Mouse (Mus musculus) myocyte (in vitro differentiated cells): ENCODE results near the gene Zfp202. TPM values are rescaled to one million over a fixed set of nuclear protein-coding genes. Genes with fewer than 3 reads are reported as not detected.
A peak's percentile ranks its signal among the peaks of the same experiment; 100 is the strongest.

Experiments used
- H3K27me3 ChIP-seq: one replicate; pipeline ENCODE4 v1.6.1; 2011; ENCODE audit not compliant: control insufficient read depth, insufficient read depth, insufficient read length
- H3K36me3 ChIP-seq: one replicate; pipeline ENCODE4 v1.6.1; 2011; ENCODE audit not compliant: control insufficient read depth, insufficient read depth
- H3K4me2 ChIP-seq: one replicate; pipeline ENCODE4 v1.6.1; 2011; ENCODE audit warnings: low read depth, control low read depth
- H3K4me3 ChIP-seq: one replicate; pipeline ENCODE4 v1.5.1; 2011; ENCODE audit warnings: mild to moderate bottlenecking, control low read depth, moderate library complexity
- H3K79me2 ChIP-seq: one replicate; pipeline ENCODE4 v1.6.1; 2011; ENCODE audit not compliant: control insufficient read depth, insufficient read depth
- H3ac ChIP-seq: one replicate; pipeline ENCODE4 v1.6.1; 2011; ENCODE audit not compliant: control insufficient read depth, insufficient read length
- CEBPB ChIP-seq: IDR thresholded peaks from 2 replicates; pipeline ENCODE4 v1.6.1; 2011; ENCODE audit warnings: mild to moderate bottlenecking, moderate library complexity; ENCODE audit not compliant: poor library complexity, insufficient read depth, severe bottlenecking
- E2F4 ChIP-seq: IDR thresholded peaks from one replicate; pipeline ENCODE4 v1.6.1; 2011; ENCODE audit warnings: mild to moderate bottlenecking, control low read depth, moderate library complexity; ENCODE audit not compliant: insufficient read depth
- MAX ChIP-seq: IDR thresholded peaks from one replicate; pipeline ENCODE4 v1.6.1; 2011; ENCODE audit warnings: low read depth, mild to moderate bottlenecking, control low read depth
- MYOD1 ChIP-seq, 3 experiments: IDR thresholded peaks; one replicate each; pipeline ENCODE4 v1.6.1; 2011; ENCODE audit warnings: control low read depth in 2 of 3, low read depth in 2 of 3, mild to moderate bottlenecking in 2 of 3, moderate library complexity in 1 of 3; ENCODE audit not compliant: insufficient read length in 2 of 3, control insufficient read depth in 1 of 3
- MYOG ChIP-seq, 3 experiments: IDR thresholded peaks; one replicate each; pipeline ENCODE4 v1.6.1; 2011; ENCODE audit warnings: control low read depth in 2 of 3, low read depth in 2 of 3, mild to moderate bottlenecking in 2 of 3; ENCODE audit not compliant: insufficient read length in 2 of 3, control insufficient read depth in 1 of 3, insufficient read depth in 1 of 3
- POLR2A ChIP-seq: IDR thresholded peaks from one replicate; pipeline ENCODE4 v1.6.1; 2011; ENCODE audit warnings: low read depth, mild to moderate bottlenecking, control low read depth, moderate library complexity; ENCODE audit not compliant: insufficient read length
- POLR2AphosphoS2 ChIP-seq: IDR thresholded peaks from one replicate; pipeline ENCODE4 v1.6.1; 2011; ENCODE audit warnings: low read depth, control low read depth; ENCODE audit not compliant: insufficient read length
- REST ChIP-seq: IDR thresholded peaks from one replicate; pipeline ENCODE4 v1.6.1; 2011; ENCODE audit warnings: mild to moderate bottlenecking, control low read depth, moderate library complexity; ENCODE audit not compliant: insufficient read depth, insufficient read length
- SRF ChIP-seq: IDR thresholded peaks from one replicate; pipeline ENCODE4 v1.6.1; 2011; ENCODE audit warnings: low read depth; ENCODE audit not compliant: control insufficient read depth, insufficient read length
- TCF12 ChIP-seq: IDR thresholded peaks from one replicate; pipeline ENCODE4 v1.6.1; 2011; ENCODE audit warnings: mild to moderate bottlenecking, control low read depth; ENCODE audit not compliant: poor library complexity, insufficient read depth, severe bottlenecking
- TCF3 ChIP-seq: IDR thresholded peaks from one replicate; pipeline ENCODE4 v1.6.1; 2011; ENCODE audit warnings: low read depth, control low read depth; ENCODE audit not compliant: insufficient read length
- USF1 ChIP-seq: IDR thresholded peaks from one replicate; pipeline ENCODE4 v1.6.1; 2011; ENCODE audit warnings: low read depth, mild to moderate bottlenecking, control low read depth, moderate library complexity
- polyA plus RNA-seq: library from polyadenylated mRNA; unstranded; fragments of >200 nt; fragmentation: generic; extraction: Trizol; gene quantifications from one replicate; pipeline ENCODE4 v1.2.1, GENCODE M21; 2012; ENCODE audit warnings: missing spikeins

The Zfp202 gene
- polyA plus RNA-seq, 1 experiment: 2.4 TPM

- Histone ChIP-seq H3ac (no peak overlapping the region), H3K4me2 (peak overlapping the region; percentile 76), H3K27me3 (no peaks in the 10 kb centered on the region), H3K36me3 (no peaks in the 10 kb centered on the region), H3K79me2 (peaks cover 11% of the 10 kb centered on the region), H3K4me3 (peak overlapping the region; percentile 53)
- no peak for TF ChIP-seq CEBPB
- TF ChIP-seq E2F4: no peak
- no peak for TF ChIP-seq MYOD1 (IDR thresholded peaks at IDR 0.05; ENCODE audit: control insufficient read depth in 1 of 3, insufficient read length in 2 of 3, low read depth in 2 of 3)
- no peak for TF ChIP-seq POLR2A
- TF ChIP-seq SRF: no peak
- TF ChIP-seq USF1: no peak
- TF ChIP-seq REST: no peak
- no peak for TF ChIP-seq POLR2AphosphoS2
- TF ChIP-seq TCF12: no peak
- TF ChIP-seq TCF3: no peak
- no peak for TF ChIP-seq MAX
- no peak for TF ChIP-seq MYOG (IDR thresholded peaks at IDR 0.05; ENCODE audit: control insufficient read depth in 1 of 3, insufficient read depth in 1 of 3, insufficient read length in 2 of 3, low read depth in 2 of 3)
Observed at GRCm38 (mm10) chr9:40191086-40191876, 835 bp upstream of the Zfp202 start.

DNA sequence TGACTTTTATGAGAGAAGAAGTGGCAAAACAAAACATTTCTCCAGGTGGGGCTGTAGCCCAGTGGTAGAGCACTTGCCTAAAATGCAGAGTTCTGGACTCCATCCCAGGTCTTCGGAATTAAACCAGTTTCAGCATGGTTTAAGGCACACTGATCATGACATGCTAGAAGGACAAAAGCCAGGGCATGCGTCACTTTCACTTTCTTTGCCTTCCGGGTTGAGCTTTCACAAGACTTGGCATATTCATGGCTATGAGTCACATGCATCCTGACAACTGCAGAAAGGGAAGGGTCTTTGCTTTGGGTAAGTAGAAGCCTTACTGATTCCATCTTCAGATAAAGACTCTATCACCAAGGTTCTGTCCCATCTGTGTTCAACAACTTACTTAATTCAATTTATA is 3.9 kb downstream of the Zfp202 start:
- Histone ChIP-seq H3K36me3 (peaks cover 5% of the 10 kb centered on the region), H3K79me2 (peaks cover 17% of the 10 kb centered on the region), H3ac (no peak overlapping the region), H3K4me2 (peak overlapping the region; percentile 48), H3K27me3 (no peaks in the 10 kb centered on the region), H3K4me3 (no peak overlapping the region)
- no peak for TF ChIP-seq POLR2AphosphoS2
- no peak for TF ChIP-seq REST
- no peak for TF ChIP-seq USF1
- TF ChIP-seq SRF: no peak
- no peak for TF ChIP-seq MAX
- no peak for TF ChIP-seq CEBPB
- TF ChIP-seq MYOD1 (IDR thresholded peaks at IDR 0.05; ENCODE audit: control insufficient read depth in 1 of 3, insufficient read length in 2 of 3, low read depth in 2 of 3): no peak
- no peak for TF ChIP-seq POLR2A
- no peak for TF ChIP-seq TCF3
- TF ChIP-seq TCF12: no peak
- no peak for TF ChIP-seq MYOG (IDR thresholded peaks at IDR 0.05; ENCODE audit: control insufficient read depth in 1 of 3, insufficient read depth in 1 of 3, insufficient read length in 2 of 3, low read depth in 2 of 3)
- no peak for TF ChIP-seq E2F4

DNA sequence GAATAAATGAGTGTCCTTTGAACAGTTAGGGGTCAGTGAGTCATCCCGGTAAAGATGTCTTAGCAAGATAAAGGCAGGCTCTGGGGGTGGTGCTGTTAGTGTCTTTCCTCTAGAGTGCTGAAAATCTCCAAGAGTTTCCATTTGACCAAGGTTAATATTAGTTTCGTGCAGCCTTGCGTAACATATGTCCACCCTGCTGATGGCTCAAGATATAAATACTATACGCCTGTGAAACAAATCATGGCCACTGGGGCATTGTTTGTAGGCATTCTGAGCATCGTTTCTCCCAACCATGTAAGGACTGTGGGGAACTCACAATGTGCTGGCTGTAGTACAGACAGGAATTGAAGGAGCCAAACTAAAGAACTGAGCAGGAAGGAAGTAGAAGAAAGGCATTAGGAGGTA is 14.4 kb downstream of the Zfp202 start:
- Histone ChIP-seq H3K4me3 (no peak overlapping the region), H3K36me3 (peaks cover 14% of the 10 kb centered on the region), H3K4me2 (no peak overlapping the region), H3K27me3 (no peaks in the 10 kb centered on the region), H3ac (no peak overlapping the region), H3K79me2 (no peaks in the 10 kb centered on the region)
- TF ChIP-seq SRF (no peak), MAX (no peak), POLR2A (no peak)

DNA sequence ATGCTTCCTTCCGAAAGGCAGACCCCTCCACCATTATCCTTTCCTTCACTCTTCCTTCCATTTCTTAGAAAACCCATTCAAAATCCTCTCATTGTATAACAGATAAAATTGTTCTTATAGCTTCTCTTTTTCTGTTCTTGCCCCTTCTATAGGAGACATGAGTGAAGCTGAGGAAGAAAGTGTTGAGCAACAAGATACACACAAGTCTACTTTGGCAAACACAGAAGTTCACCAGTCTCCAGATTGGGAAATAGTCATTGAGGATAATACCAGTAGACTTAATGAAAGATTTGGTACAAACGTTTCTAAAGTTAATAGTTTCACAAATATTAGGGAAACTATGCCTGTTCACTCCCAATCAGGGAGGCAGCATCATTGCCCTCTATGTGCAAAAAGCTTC is 18.6 kb downstream of the Zfp202 start:
- H3K4me2 ChIP-seq: no peak overlapping the region
- H3ac ChIP-seq: no peak overlapping the region
- TF ChIP-seq USF1 (no peak), MAX (no peak), POLR2A (no peak), SRF (no peak), MYOG (IDR thresholded peaks at IDR 0.05; ENCODE audit: control insufficient read depth in 1 of 3, insufficient read depth in 1 of 3, insufficient read length in 2 of 3, low read depth in 2 of 3) (no peak), E2F4 (no peak), TCF3 (no peak), POLR2AphosphoS2 (no peak), REST (no peak), TCF12 (no peak), CEBPB (no peak)
- H3K79me2 ChIP-seq: no peaks in the 10 kb centered on the region
- no peaks in the 10 kb centered on the region for H3K27me3 ChIP-seq
- H3K36me3 ChIP-seq: peaks cover 14% of the 10 kb centered on the region
- H3K4me3 ChIP-seq: no peak overlapping the region

- Histone ChIP-seq H3K36me3 (peaks cover 7% of the 10 kb centered on the region), H3ac (no peak overlapping the region), H3K27me3 (no peaks in the 10 kb centered on the region), H3K79me2 (no peaks in the 10 kb centered on the region), H3K4me2 (no peak overlapping the region), H3K4me3 (no peak overlapping the region)
- TF ChIP-seq CEBPB (no peak), SRF (no peak), MYOG (IDR thresholded peaks at IDR 0.05; ENCODE audit: control insufficient read depth in 1 of 3, insufficient read depth in 1 of 3, insufficient read length in 2 of 3, low read depth in 2 of 3) (no peak), POLR2A (no peak), E2F4 (no peak), MYOD1 (IDR thresholded peaks at IDR 0.05; ENCODE audit: control insufficient read depth in 1 of 3, insufficient read length in 2 of 3, low read depth in 2 of 3) (no peak), TCF12 (no peak), USF1 (no peak), MAX (no peak), TCF3 (no peak), REST (no peak), POLR2AphosphoS2 (no peak)
Observed at GRCm38 (mm10) chr9:40214058-40214457, 21.9 kb downstream of the Zfp202 start.
